Mouse (Mus musculus) WW6 (cell line): Measurements from ENCODE around the gene Nlrp1b.

Experiments
- DNase-seq: peaks from one replicate; pipeline ENCODE4 v3.0.0-alpha.2; 2013; ENCODE audit warnings: low read depth, low spot score

The Nlrp1b gene

GRCm38 (mm10) chr11:71230684-71231480 lies at the start of gene Nlrp1b:
Nlrp1b (minus strand) TSS chr11:71230733.
- DNase-seq: no peak

- DNase-seq: no peak
Measured at GRCm38 (mm10) chr11:71261036-71261435, 30.5 kb upstream of the Nlrp1b start.

DNA sequence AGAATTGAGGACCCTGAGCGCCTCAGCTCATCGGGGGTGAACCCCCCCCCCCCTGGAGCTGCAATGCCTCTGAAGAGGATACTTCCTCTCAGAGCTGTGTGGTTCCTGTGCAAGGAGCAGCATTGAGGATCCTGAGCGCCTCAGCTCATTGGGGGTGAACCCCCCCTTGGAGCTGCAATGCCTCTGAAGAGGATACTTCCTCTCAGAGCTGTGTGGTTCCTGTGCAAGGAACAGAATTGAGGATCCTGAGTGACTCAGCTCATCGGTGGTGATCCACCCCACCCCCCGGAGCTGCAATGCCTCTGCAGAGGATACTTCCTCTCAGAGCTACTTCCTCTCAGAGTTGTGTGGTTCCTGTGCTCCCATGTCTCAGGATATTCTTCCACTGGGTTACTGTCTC lies 20.8 kb upstream of the Nlrp1b start:
- DNase-seq: no peak

- no peak for DNase-seq
Measured at GRCm38 (mm10) chr11:71224614-71225013, 5.9 kb downstream of the Nlrp1b start.

DNA sequence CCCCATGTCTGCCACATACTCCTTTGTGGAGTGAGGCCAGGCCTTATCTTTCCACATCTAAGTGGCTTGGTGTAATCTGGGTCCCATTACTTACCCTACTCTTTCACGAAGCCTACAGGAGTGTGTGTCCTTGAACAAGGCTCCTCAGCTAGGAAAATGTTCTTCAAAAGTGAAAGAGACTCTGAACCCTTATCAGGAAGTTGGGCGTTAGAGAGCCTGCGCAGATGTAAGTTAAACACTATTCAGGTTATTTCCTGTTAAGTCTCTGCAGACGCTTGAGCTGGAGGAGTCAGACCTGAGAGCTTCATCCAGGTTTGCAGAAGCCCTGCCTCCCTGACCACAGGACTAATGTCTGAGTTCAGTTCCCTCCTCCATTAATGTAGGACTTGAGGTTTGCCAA lies 27.8 kb downstream of the Nlrp1b start:
- DNase-seq: no peak

- DNase-seq: no peak
Measured at GRCm38 (mm10) chr11:71199349-71199748, 31.2 kb downstream of the Nlrp1b start.

- no peak for DNase-seq
Measured at GRCm38 (mm10) chr11:71169633-71170032, 60.9 kb downstream of the Nlrp1b start.

GRCm38 (mm10) chr11:71164139-71164538 lies 66.4 kb downstream of the Nlrp1b start:
- no peak for DNase-seq

GRCm38 (mm10) chr11:71159439-71160136 lies 70.9 kb downstream of the Nlrp1b start:
- DNase-seq: no peak

DNA sequence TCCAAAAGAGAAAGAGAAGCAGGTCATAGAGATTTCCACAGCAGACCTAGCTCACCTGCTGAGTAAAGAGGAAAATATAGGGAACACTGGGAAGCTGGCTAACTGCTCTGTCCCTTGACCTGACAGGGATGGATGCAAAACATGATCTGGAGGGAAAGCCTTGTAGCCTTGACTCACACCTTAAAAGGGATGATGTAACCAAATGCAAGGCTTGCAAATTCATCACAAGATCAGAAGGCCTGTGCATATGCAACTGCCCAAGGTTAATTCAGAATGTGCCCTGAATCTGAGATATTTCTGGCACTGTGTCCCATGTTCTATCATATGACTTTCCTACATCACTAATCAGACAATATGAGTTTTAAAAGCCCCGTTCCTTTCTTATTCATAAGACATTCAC lies 75.3 kb downstream of the Nlrp1b start:
- DNase-seq: no peak

DNA sequence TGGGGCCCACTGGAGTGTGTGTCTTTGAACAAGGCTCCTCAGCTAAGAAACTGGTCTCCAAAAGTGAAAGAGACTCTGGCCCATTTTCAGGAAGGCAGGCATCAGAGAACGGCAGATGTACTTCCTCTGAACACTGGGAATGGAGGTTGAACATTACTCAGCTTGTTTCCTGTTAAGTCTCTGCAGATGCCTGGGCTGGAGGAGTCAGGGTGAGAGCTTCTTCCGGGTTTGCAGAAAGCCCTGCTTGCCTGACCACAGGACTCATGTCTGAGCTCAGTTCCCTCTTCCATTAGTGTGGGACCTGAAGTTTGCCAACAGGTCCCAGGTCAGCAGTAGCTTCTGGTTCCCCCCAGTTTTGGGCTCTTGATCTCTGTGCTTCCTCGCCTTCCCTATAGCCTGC lies 85.9 kb downstream of the Nlrp1b start, which contains the start of gene Nlrp1a:
Gene Nlrp1a, minus strand, starts transcription at position 44 of the 400 bp plus-strand sequence.
- DNase-seq: no peak

DNA sequence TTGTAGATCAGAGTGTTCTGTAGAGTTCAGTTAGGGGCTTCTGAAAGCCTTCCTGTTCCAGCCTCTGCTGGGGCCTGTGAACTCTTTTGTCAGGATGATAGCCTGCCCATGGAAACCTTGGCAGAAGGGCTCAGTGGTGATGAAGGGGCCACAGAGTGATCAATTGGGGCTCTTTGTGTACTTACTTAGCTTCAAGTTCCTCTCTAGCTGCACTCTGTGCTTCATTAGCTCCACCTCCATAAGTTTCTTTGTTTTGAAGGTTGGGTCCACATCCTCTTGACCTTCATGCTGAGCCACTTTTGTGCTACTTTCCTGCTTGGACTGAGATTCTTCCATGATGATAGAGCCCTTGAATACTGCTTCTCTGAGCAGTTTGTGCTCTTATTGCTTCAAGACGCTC lies 88.5 kb downstream of the Nlrp1b start:
- no peak for DNase-seq

GRCm38 (mm10) chr11:71107128-71107527 lies 123.4 kb downstream of the Nlrp1b start:
- no peak for DNase-seq

DNA sequence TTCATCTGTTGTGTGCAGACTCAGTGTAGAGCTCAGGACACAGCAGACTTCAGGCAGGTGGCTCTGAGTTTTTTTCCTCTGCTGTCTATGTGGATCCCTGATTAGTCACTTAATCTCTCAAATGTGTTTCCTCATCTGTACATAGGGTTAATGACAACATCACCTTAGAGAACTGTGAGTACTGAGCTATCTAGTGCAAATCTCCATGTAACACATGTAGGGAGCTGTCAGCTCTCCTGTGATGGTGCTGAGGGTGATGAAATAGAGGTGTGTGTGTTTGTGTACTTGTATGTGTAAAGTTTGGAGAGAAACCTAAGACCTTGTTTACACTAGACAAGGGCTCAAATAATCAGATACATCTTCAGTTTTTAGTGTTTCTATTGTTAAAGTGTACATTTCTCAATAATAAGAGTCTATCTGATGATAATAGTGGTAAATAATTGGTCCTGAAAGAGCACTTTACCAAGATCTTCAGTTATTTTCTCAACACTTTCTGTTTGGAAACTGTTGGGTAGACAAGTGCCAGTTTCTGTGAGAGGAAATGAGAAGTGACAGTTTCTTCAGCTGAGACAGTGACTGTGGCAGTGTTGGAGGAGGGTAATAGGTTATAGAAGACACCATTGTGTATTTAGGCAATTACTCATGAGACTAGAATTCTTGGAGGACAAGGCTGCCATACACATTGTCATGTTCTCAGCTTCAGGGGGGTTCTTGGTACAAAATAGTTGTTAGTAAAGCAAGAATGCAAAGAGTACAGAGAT lies 124.1 kb downstream of the Nlrp1b start:
- DNase-seq: no peak

- DNase-seq: no peak
Measured at GRCm38 (mm10) chr11:71103931-71104330, 126.6 kb downstream of the Nlrp1b start.
